Mouse (Mus musculus): ENCODE measurements around the gene Selenoh. TPM values are rescaled to one million over a fixed set of nuclear protein-coding genes. Genes with fewer than 3 reads are reported as not detected.
A peak's percentile ranks its signal among the peaks of the same experiment; 100 is the strongest.

Selenoh gene
- polyA plus RNA-seq, 1 experiment from 2014 or later, result 378 TPM

DNA sequence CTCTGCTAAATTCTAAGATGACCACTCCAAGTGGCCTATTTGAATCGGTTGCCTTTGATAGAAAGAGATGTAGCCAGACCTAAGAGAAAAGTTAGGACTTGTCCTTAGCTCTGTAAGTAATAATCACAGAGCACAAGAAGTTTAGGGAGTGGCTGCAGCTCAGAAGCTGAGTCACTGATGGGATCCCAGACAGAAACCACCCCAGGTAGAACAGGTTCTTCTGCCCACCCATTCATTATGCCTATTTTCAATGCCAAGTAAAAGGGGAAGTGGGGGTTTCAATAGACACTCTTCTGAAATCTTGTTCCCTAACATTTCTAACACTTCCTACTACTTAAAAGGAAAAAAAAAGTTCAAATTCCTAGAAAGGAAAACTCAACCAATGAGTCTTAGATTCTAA lies 34.7 kb upstream of the Selenoh start:
- no peaks in the 10 kb centered on the region for H3K27me3 ChIP-seq (ENCODE audit: control insufficient read depth, insufficient read depth, low read length)
- WGBS, result 89% methylated on average over 1 of the region's 1 CpGs
- ATAC-seq (ENCODE audit: insufficient read depth, low FRiP score, low TSS enrichment) (no peak), DNase-seq (ENCODE audit: low spot score) (no peak)
- no peak overlapping the region for H3K9ac ChIP-seq (ENCODE audit: low read length)
- H3K27ac ChIP-seq (ENCODE audit: low read depth, low read length), result no peak overlapping the region
- peaks cover 4% of the 10 kb centered on the region for H3K36me3 ChIP-seq (ENCODE audit: control insufficient read depth, insufficient read depth, low read length)
- H3K9me3 ChIP-seq (ENCODE audit: control insufficient read depth, low read length), result no peaks in the 10 kb centered on the region
- no peaks in the 10 kb centered on the region for H3K4me1 ChIP-seq (ENCODE audit: control insufficient read depth, insufficient read depth, low read length)
- no peak overlapping the region for H3K4me2 ChIP-seq (ENCODE audit: low read depth)
- no peak overlapping the region for H3K4me3 ChIP-seq (ENCODE audit: low read depth, low read length)

DNA sequence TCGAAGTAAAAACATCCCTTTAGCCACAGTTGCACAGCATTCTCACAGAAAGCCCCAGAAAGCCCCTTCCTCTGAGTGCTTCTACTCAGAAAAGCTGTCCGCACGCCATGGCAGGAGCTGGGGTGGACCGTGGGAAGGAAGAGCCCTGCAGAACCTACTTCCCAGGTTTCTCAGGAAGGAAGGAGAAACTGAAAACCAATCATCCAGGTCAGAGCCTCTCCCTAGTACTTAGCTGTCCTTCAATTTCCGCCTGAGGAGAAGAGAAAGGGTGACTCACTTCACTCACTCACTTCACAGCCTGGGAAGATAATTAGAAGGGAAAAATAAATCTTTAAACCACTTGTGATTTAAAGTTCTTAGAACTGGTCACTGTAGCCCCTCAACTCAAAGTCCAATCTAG lies 33.8 kb upstream of the Selenoh start:
- no peak for DNase-seq (ENCODE audit: low spot score)
- Histone ChIP-seq H3K9ac (ENCODE audit: low read length) (no peak overlapping the region), H3K27ac (ENCODE audit: low read depth, low read length) (no peak overlapping the region), H3K27me3 (ENCODE audit: control insufficient read depth, insufficient read depth, low read length) (no peaks in the 10 kb centered on the region), H3K36me3 (ENCODE audit: control insufficient read depth, insufficient read depth, low read length) (peaks cover 2% of the 10 kb centered on the region; the same call in 1 of the 2 replicates), H3K4me3 (ENCODE audit: low read depth, low read length) (no peak overlapping the region), H3K9me3 (ENCODE audit: control insufficient read depth, low read length) (no peaks in the 10 kb centered on the region), H3K4me2 (ENCODE audit: low read depth) (no peak overlapping the region), H3K4me1 (ENCODE audit: control insufficient read depth, insufficient read depth, low read length) (no peaks in the 10 kb centered on the region)
- ATAC-seq (ENCODE audit: insufficient read depth, low FRiP score, low TSS enrichment), result no peak
- 91% methylated on average over 5 of the region's 5 CpGs for WGBS

DNA sequence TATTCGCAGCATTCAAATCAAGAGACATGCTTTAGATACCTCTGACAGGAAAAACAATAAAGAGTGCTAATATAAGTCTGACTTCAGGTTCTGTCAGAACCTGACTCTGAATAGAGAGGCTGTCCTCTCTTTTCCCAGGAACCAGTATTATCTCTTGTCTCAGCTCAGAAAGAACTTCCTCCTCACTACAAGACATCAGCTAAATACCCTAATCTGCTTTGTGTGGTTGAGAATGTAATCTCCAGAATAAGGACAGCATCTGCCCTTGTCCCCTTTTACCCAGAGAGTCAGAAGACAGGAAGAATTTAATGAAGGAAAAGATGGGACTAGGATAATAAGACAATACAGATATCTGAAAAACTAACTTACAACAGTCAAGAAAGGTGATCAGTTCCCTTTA lies 32.9 kb upstream of the Selenoh start:
- ATAC-seq (ENCODE audit: insufficient read depth, low FRiP score, low TSS enrichment) (no peak), DNase-seq (ENCODE audit: low spot score) (no peak)
- Histone ChIP-seq H3K4me3 (ENCODE audit: low read depth, low read length) (no peak overlapping the region), H3K4me2 (ENCODE audit: low read depth) (no peak overlapping the region), H3K9ac (ENCODE audit: low read length) (no peak overlapping the region), H3K4me1 (ENCODE audit: control insufficient read depth, insufficient read depth, low read length) (no peaks in the 10 kb centered on the region), H3K27ac (ENCODE audit: low read depth, low read length) (no peak overlapping the region), H3K9me3 (ENCODE audit: control insufficient read depth, low read length) (no peaks in the 10 kb centered on the region), H3K36me3 (ENCODE audit: control insufficient read depth, insufficient read depth, low read length) (no peaks in the 10 kb centered on the region; the same call in 1 of the 2 replicates), H3K27me3 (ENCODE audit: control insufficient read depth, insufficient read depth, low read length) (no peaks in the 10 kb centered on the region)
- 97% methylated on average over 1 of the region's 1 CpGs for WGBS

DNA sequence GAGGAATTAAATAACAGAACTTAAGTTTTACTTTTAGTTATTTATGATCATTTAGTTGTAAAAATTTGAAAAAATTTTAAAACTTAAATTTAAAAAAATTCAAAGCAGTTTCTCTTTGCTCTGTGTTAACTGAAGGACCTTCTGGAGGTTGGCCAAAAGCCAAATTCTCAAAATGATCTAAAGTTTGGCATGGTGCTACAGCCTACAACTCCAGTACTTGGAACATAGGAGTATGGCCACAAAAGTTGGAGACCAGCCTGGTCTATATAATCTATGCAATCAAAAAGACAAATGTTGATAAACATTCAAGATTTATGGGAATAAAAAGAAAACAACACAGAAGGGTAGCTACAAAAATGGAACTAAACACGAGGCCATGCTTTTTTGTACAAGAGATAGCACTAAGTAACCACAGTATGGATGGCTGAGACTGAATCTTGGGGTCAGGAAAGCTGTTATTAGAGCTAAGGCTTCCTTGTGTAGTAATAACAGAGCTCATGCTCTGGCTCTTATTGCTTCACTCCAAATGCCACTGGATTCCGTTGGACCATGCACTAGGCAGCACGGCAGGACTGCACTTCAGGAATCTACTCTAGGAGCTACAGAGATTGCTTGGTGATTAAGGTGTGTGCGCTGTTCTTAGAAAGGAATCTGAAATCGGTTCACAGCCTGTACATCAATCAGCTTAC lies 24.6 kb upstream of the Selenoh start:
- no peak for DNase-seq (ENCODE audit: low spot score)
- Histone ChIP-seq H3K9me3 (ENCODE audit: control insufficient read depth, low read length) (no peaks in the 10 kb centered on the region), H3K4me1 (ENCODE audit: control insufficient read depth, insufficient read depth, low read length) (no peaks in the 10 kb centered on the region), H3K27me3 (ENCODE audit: control insufficient read depth, insufficient read depth, low read length) (no peaks in the 10 kb centered on the region), H3K36me3 (ENCODE audit: control insufficient read depth, insufficient read depth, low read length) (peaks cover 14% of the 10 kb centered on the region), H3K4me2 (ENCODE audit: low read depth) (no peak overlapping the region), H3K9ac (ENCODE audit: low read length) (no peak overlapping the region), H3K4me3 (ENCODE audit: low read depth, low read length) (no peak overlapping the region), H3K27ac (ENCODE audit: low read depth, low read length) (no peak overlapping the region)
- WGBS, result 91% methylated on average over 5 of the region's 5 CpGs
- no peak for ATAC-seq (ENCODE audit: insufficient read depth, low FRiP score, low TSS enrichment)

DNA sequence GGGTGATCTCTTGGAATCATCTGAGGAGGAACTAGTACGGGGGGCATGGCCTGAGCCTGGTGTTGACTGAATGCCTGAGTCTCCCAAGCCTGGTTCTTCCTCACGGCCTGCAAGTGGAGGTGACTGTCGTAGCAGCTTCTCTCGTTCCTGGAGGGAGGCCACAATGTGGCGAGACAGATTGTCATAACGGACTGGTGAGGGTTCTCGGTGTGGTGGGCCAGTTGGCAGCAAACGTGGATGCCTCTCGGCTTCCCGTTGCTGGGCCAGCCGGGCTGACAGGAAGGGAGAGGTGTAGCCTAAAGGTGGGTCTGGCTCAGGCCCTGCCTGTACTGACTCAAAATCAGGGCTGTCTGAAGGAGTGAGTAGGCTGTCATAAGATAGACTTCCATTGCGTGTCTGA lies 19.5 kb upstream of the Selenoh start:
- ATAC-seq (ENCODE audit: insufficient read depth, low FRiP score, low TSS enrichment) (no peak), DNase-seq (ENCODE audit: low spot score) (no peak)
- WGBS, result 91% methylated on average over 12 of the region's 12 CpGs
- no peak overlapping the region for H3K4me3 ChIP-seq (ENCODE audit: low read depth, low read length)
- H3K27ac ChIP-seq (ENCODE audit: low read depth, low read length), result no peak overlapping the region
- H3K4me2 ChIP-seq (ENCODE audit: low read depth), result no peak overlapping the region
- H3K27me3 ChIP-seq (ENCODE audit: control insufficient read depth, insufficient read depth, low read length), result no peaks in the 10 kb centered on the region
- no peaks in the 10 kb centered on the region for H3K4me1 ChIP-seq (ENCODE audit: control insufficient read depth, insufficient read depth, low read length)
- peaks cover 30% of the 10 kb centered on the region for H3K36me3 ChIP-seq (ENCODE audit: control insufficient read depth, insufficient read depth, low read length)
- H3K9me3 ChIP-seq (ENCODE audit: control insufficient read depth, low read length), result no peaks in the 10 kb centered on the region
- H3K9ac ChIP-seq (ENCODE audit: low read length), result no peak overlapping the region

DNA sequence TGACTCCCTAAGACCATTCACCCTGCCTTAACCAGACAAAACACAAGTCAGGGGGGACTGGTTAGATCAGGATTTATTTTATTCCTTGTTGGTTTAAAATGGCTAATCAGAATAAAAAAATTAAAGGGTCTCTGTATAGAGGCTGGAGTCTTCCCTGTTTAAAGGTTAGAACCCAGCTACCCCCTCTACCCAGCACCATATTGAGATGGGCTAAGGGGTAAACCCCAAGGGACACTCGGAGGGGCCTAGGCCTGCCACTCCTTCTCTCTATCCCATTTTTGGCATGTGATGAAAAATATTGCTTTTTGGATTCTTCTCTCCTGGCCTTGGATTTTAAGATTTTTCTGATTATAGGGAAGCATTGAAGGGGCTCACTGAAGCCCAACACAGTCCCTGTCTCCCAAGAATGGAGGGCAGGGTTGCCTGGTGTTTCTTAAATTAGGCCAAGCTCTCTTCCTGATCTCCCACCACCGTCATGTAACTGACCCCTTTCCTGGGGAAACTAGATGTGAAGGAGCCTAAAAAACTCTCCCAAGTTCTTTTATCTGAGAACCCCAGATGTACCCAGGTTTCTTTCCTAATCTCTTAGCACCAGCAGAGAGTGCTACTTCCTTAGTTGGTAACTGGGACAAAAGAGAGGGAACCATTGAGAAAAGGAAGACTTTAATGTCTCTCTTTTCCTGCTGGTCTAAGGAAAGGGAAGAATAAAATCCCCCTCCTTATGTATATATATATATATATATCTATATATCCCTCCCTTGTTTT lies 17.7 kb upstream of the Selenoh start:
- Histone ChIP-seq H3K27me3 (ENCODE audit: control insufficient read depth, insufficient read depth, low read length) (no peaks in the 10 kb centered on the region), H3K27ac (ENCODE audit: low read depth, low read length) (no peak overlapping the region), H3K4me2 (ENCODE audit: low read depth) (no peak overlapping the region), H3K9ac (ENCODE audit: low read length) (no peak overlapping the region), H3K4me3 (ENCODE audit: low read depth, low read length) (no peak overlapping the region), H3K9me3 (ENCODE audit: control insufficient read depth, low read length) (no peaks in the 10 kb centered on the region), H3K36me3 (ENCODE audit: control insufficient read depth, insufficient read depth, low read length) (peaks cover 27% of the 10 kb centered on the region), H3K4me1 (ENCODE audit: control insufficient read depth, insufficient read depth, low read length) (no peaks in the 10 kb centered on the region)
- DNase-seq (ENCODE audit: low spot score), result no peak
- no peak for ATAC-seq (ENCODE audit: insufficient read depth, low FRiP score, low TSS enrichment)
- 89% methylated on average over 2 of the region's 2 CpGs for WGBS

DNA sequence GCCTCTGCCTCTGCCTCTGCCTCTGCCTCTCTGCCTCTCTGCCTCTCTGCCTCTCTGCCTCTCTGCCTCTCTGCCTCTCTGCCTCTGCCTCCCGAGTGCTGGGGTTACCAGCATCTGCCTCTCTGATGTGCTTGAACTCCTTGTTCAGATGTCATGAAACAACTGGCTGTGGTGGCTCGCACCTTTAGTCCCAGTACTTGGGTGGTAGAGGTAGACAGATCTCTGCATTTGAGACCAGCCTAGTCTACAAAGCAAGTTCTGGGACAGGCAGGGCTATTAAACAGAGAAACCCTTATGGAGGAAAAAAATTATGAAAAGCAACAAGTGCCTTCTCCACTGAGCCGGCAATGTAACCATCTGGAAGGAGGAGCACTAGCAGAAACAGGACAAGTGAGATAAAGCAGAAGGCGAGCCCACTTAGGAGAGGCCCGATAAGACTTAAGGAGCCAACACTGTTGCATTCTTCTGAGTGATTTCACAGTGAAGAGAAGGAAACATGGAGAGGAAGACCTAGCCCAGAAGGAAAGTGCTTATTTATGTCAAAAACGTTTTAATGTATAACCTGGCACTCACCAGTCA lies 12.1 kb upstream of the Selenoh start:
- Histone ChIP-seq H3K9me3 (ENCODE audit: control insufficient read depth, low read length) (no peaks in the 10 kb centered on the region), H3K4me3 (ENCODE audit: low read depth, low read length) (no peak overlapping the region), H3K4me1 (ENCODE audit: control insufficient read depth, insufficient read depth, low read length) (peaks cover 7% of the 10 kb centered on the region), H3K4me2 (ENCODE audit: low read depth) (no peak overlapping the region), H3K27ac (ENCODE audit: low read depth, low read length) (no peak overlapping the region), H3K27me3 (ENCODE audit: control insufficient read depth, insufficient read depth, low read length) (no peaks in the 10 kb centered on the region), H3K9ac (ENCODE audit: low read length) (no peak overlapping the region), H3K36me3 (ENCODE audit: control insufficient read depth, insufficient read depth, low read length) (peaks cover 8% of the 10 kb centered on the region)
- ATAC-seq (ENCODE audit: insufficient read depth, low FRiP score, low TSS enrichment) (no peak), DNase-seq (ENCODE audit: low spot score) (no peak)
- WGBS, result 87% methylated on average over 6 of the region's 6 CpGs

DNA sequence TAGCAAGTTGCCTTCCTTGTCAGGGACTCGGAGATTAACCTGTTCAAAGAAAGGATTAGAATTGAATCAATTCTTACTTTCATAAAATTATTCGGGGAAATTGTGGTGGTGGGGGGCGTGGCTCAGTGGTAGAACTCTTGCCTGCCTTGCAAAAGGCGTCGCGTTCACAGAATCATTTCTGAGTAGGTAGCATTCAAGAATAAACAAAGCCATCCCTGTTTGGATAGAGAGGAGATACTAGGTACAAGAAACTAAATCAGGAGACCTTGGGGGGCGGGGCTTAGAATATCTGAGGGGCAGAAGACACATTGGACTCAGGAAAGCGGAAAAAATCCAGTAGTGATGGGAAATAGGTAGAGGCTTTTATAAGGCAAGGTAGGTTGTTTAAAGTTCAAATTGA lies 8.4 kb upstream of the Selenoh start, which contains the start of gene Tmx2:
Gene Tmx2 (minus strand): TSS at position 125 of the 400 bp plus-strand sequence.
- H3K27ac ChIP-seq (ENCODE audit: low read depth, low read length), result no peak within 1 kb of the TSS
- H3K9ac ChIP-seq (ENCODE audit: low read length), result peak within 1 kb of the TSS; percentile 66
- H3K4me2 ChIP-seq (ENCODE audit: low read depth), result peak within 1 kb of the TSS; percentile 55
- WGBS, result 20% methylated on average over 8 of the region's 8 CpGs
- H3K4me3 ChIP-seq (ENCODE audit: low read depth, low read length), result peak within 1 kb of the TSS; percentile 76
- H3K9me3 ChIP-seq (ENCODE audit: control insufficient read depth, low read length), result no peaks in the 10 kb centered on the region
- peaks cover 9% of the 10 kb centered on the region; the same call in 1 of the 2 replicates for H3K36me3 ChIP-seq (ENCODE audit: control insufficient read depth, insufficient read depth, low read length)
- no peak for DNase-seq (ENCODE audit: low spot score)
- H3K4me1 ChIP-seq (ENCODE audit: control insufficient read depth, insufficient read depth, low read length), result peaks cover 13% of the 10 kb centered on the region
- H3K27me3 ChIP-seq (ENCODE audit: control insufficient read depth, insufficient read depth, low read length), result no peaks in the 10 kb centered on the region
- ATAC-seq (ENCODE audit: insufficient read depth, low FRiP score, low TSS enrichment), result no peak
